Comparison of ENCODE assay signal across 8 mouse cellular contexts in genomic region chr1:78659270-78659823, GRCm38 (mm10). TPM values are rescaled to one million over a fixed set of nuclear protein-coding genes. Genes with fewer than 3 reads are reported as not detected.
DNase-seq lines count a peak whose midpoint lies in the region; ATAC-seq and TF ChIP-seq lines count a peak whose summit lies in the region.

No protein-coding gene starts in this region.

- WGBS in forebrain, embryonic 10.5 days, result 40% methylated on average over 4 of the region's 4 CpGs
- 47% methylated on average over 4 of the region's 4 CpGs for WGBS in limb, embryonic 14.5 days
- 41% methylated on average over 4 of the region's 4 CpGs for WGBS in stomach, embryonic 14.5 days

- H3K4me1 ChIP-seq in megakaryocyte, embryonic 14.5 days, result peaks cover 53% of the 10 kb centered on the region
- peaks cover 53% of the 10 kb centered on the region for H3K4me1 ChIP-seq in forebrain, embryonic 10.5 days
- peaks cover 22% of the 10 kb centered on the region for H3K4me1 ChIP-seq in limb, embryonic 14.5 days (ENCODE audit: control insufficient read depth, insufficient read depth, low read length)
- peaks cover 20% of the 10 kb centered on the region for H3K4me1 ChIP-seq in stomach, embryonic 14.5 days (ENCODE audit: control insufficient read depth, insufficient read depth, low read length)

- TF ChIP-seq POLR2A in limb, embryonic 14.5 days (IDR thresholded peaks at IDR 0.05; ENCODE audit: borderline replicate concordance, extremely low read depth, insufficient read depth, insufficient read length), result no peak

- no peak for DNase-seq in forebrain, embryonic 10.5 days (ENCODE audit: extremely low spot score, low spot score)
- no peak for DNase-seq in limb, embryonic 14.5 days (ENCODE audit: low spot score)
- DNase-seq in thymus, postnatal 14 days, result no peak
- no peak for DNase-seq in right cerebral cortex, adult 18-20 months

- no peaks in the 10 kb centered on the region for H3K9me3 ChIP-seq in megakaryocyte, embryonic 14.5 days
- no peaks in the 10 kb centered on the region for H3K9me3 ChIP-seq in forebrain, embryonic 10.5 days
- no peaks in the 10 kb centered on the region for H3K9me3 ChIP-seq in limb, embryonic 14.5 days (ENCODE audit: control insufficient read depth, low read length)
- H3K9me3 ChIP-seq in stomach, embryonic 14.5 days (ENCODE audit: control insufficient read depth, low read depth, low read length), result no peaks in the 10 kb centered on the region

- H3K9ac ChIP-seq in limb, embryonic 14.5 days (ENCODE audit: low read depth, low read length, severe bottlenecking), result peak overlapping the region; percentile 94; the same call in 1 of the 2 replicates
- peak overlapping the region; percentile 92; the same call in 1 of the 2 replicates for H3K9ac ChIP-seq in stomach, embryonic 14.5 days (replicated peaks; ENCODE audit: low read depth, low read length)

- no peaks in the 10 kb centered on the region for H3K27me3 ChIP-seq in megakaryocyte, embryonic 14.5 days (replicated peaks)
- no peaks in the 10 kb centered on the region for H3K27me3 ChIP-seq in forebrain, embryonic 10.5 days (ENCODE audit: poor library complexity, severe bottlenecking)
- H3K27me3 ChIP-seq in limb, embryonic 14.5 days (ENCODE audit: control insufficient read depth, insufficient read depth, low read length), result no peaks in the 10 kb centered on the region
- H3K27me3 ChIP-seq in stomach, embryonic 14.5 days (ENCODE audit: control insufficient read depth, insufficient read depth, low read length), result no peaks in the 10 kb centered on the region

- peaks cover 11% of the 10 kb centered on the region for H3K36me3 ChIP-seq in megakaryocyte, embryonic 14.5 days (replicated peaks; ENCODE audit: low read length)
- H3K36me3 ChIP-seq in forebrain, embryonic 10.5 days (replicated peaks), result peaks cover 11% of the 10 kb centered on the region
- H3K36me3 ChIP-seq in limb, embryonic 14.5 days (ENCODE audit: control insufficient read depth, insufficient read depth, low read length), result peaks cover 2% of the 10 kb centered on the region; the same call in 1 of the 2 replicates
- H3K36me3 ChIP-seq in stomach, embryonic 14.5 days (ENCODE audit: control insufficient read depth, insufficient read depth, low read length), result peaks cover 1% of the 10 kb centered on the region; the same call in 1 of the 2 replicates

- H3K27ac ChIP-seq in forebrain, embryonic 10.5 days, result peak overlapping the region; percentile 99
- H3K27ac ChIP-seq in limb, embryonic 14.5 days (replicated peaks; ENCODE audit: low read depth, low read length), result no peak overlapping the region
- H3K27ac ChIP-seq in stomach, embryonic 14.5 days (ENCODE audit: low read length), result no peak overlapping the region

- peak overlapping the region; percentile 98 for H3K4me3 ChIP-seq in megakaryocyte, embryonic 14.5 days (replicated peaks)
- peak overlapping the region; percentile 96 for H3K4me3 ChIP-seq in forebrain, embryonic 10.5 days
- peak overlapping the region; percentile 94 for H3K4me3 ChIP-seq in limb, embryonic 14.5 days (replicated peaks; ENCODE audit: low read length)
- peak overlapping the region; percentile 96 for H3K4me3 ChIP-seq in stomach, embryonic 14.5 days (ENCODE audit: low read depth, low read length)

- H3K4me2 ChIP-seq in limb, embryonic 14.5 days (replicated peaks; ENCODE audit: low read depth, low read length, severe bottlenecking), result peak overlapping the region; percentile 52
- peak overlapping the region; percentile 57 for H3K4me2 ChIP-seq in stomach, embryonic 14.5 days (replicated peaks; ENCODE audit: low read depth, low read length)

- ATAC-seq in megakaryocyte, adult 5-6 weeks (ENCODE audit: poor library complexity, severe bottlenecking), result no peak
- no peak for ATAC-seq in limb, embryonic 14.5 days (ENCODE audit: low FRiP score, low read depth)
- ATAC-seq in stomach, embryonic 14.5 days (ENCODE audit: insufficient number of reproducible peaks, insufficient read depth, low FRiP score, low read depth), result no peak
- no peak for ATAC-seq in cerebellum, adult (ENCODE audit: insufficient number of reproducible peaks, low FRiP score, low TSS enrichment)

RNA-seq across cellular contexts. Expression of gene Utp14b, which starts 1.5 kb away (rescaled TPM):
- 0.22 and 0.39 TPM in 2 replicates for polyA plus RNA-seq in megakaryocyte, embryonic 14.5 days (2012; ENCODE audit: insufficient read depth, low replicate concordance)
- total RNA-seq in megakaryocyte, adult 5-6 weeks (2015), result 4.1 and 4.2 TPM in 2 replicates
- 6.2 and 6.9 TPM in 2 replicates for total RNA-seq in megakaryocyte, adult 5-6 weeks (2017)
- polyA plus RNA-seq in forebrain, embryonic 10.5 days (2016; fragmentation: Nextera tagmentation; extraction: Ambion mirVana), result 4.0 and 4.1 TPM in 2 replicates
- polyA plus RNA-seq in limb, embryonic 14.5 days (2012; rRNA removed), result 3.8 and 4.5 TPM in 2 replicates
- 3.9 and 4.6 TPM in 2 replicates for polyA plus RNA-seq in limb, embryonic 14.5 days (2014; fragmentation: Nextera tagmentation; extraction: Ambion mirVana)
- 6.5 and 6.6 TPM in 2 replicates for polyA plus RNA-seq in stomach, embryonic 14.5 days (2014; fragmentation: Nextera tagmentation; extraction: Ambion mirVana)

RNA-seq across cellular contexts. Expression of gene Acsl3, which starts 1.7 kb away (rescaled TPM):
- polyA plus RNA-seq in megakaryocyte, embryonic 14.5 days (2012; ENCODE audit: insufficient read depth, low replicate concordance), result 3.3 TPM in 1 of 2 replicates, not detected in the other
- 5.1 TPM in 2 replicates for total RNA-seq in megakaryocyte, adult 5-6 weeks (2015)
- total RNA-seq in megakaryocyte, adult 5-6 weeks (2017), result 15.4 and 17.6 TPM in 2 replicates
- polyA plus RNA-seq in forebrain, embryonic 10.5 days (2016; fragmentation: Nextera tagmentation; extraction: Ambion mirVana), result 83.5 and 88.8 TPM in 2 replicates
- 35.0 and 39.7 TPM in 2 replicates for polyA plus RNA-seq in limb, embryonic 14.5 days (2012; rRNA removed)
- 58.5 and 64.8 TPM in 2 replicates for polyA plus RNA-seq in limb, embryonic 14.5 days (2014; fragmentation: Nextera tagmentation; extraction: Ambion mirVana)
- 80.6 and 85.9 TPM in 2 replicates for polyA plus RNA-seq in stomach, embryonic 14.5 days (2014; fragmentation: Nextera tagmentation; extraction: Ambion mirVana)
